Mouse (Mus musculus) stomach, embryonic 14.5 days (tissue): ENCODE results near the gene Gspt1. TPM values are rescaled to one million over a fixed set of nuclear protein-coding genes. Genes with fewer than 3 reads are reported as not detected.

Experiments
- ATAC-seq: fragments of 200-750 bp; cut with Nextera tagmentation; 2 replicates; pipeline ENCODE4 v1.8.0; 2017; ENCODE audit warnings: low read depth, moderate TSS enrichment; ENCODE audit not compliant: insufficient number of reproducible peaks, insufficient read depth, low FRiP score
- H3K27ac ChIP-seq: fragments of 300-500 bp; sonication (generic); 2 replicates; pipeline ENCODE4 v1.5.1; 2014; ENCODE audit warnings: mild to moderate bottlenecking, low read length, moderate library complexity, mixed read lengths
- H3K27me3 ChIP-seq: fragments of 300-500 bp; sonication (generic); 2 replicates; pipeline ENCODE4 v1.6.1; 2014; ENCODE audit warnings: low read length, control low read depth, mixed read lengths; ENCODE audit not compliant: control insufficient read depth, insufficient read depth
- H3K36me3 ChIP-seq: fragments of 300-500 bp; sonication (generic); 2 replicates; pipeline ENCODE4 v1.6.1; 2014; ENCODE audit warnings: mild to moderate bottlenecking, control low read depth, low read length, moderate library complexity, mixed read lengths; ENCODE audit not compliant: control insufficient read depth, insufficient read depth
- H3K4me1 ChIP-seq: fragments of 300-500 bp; sonication (generic); 2 replicates; pipeline ENCODE4 v1.6.1; 2014; ENCODE audit warnings: low read length, control low read depth, mixed read lengths; ENCODE audit not compliant: control insufficient read depth, insufficient read depth
- H3K4me2 ChIP-seq: fragments of 300-500 bp; sonication (generic); replicated peaks from 2 replicates; pipeline ENCODE4 v1.6.1; 2014; ENCODE audit warnings: low read depth, low read length, control low read depth
- H3K4me3 ChIP-seq: fragments of 300-500 bp; sonication (generic); 2 replicates; pipeline ENCODE4 v1.5.1; 2014; ENCODE audit warnings: low read depth, low read length, control low read depth
- H3K9ac ChIP-seq: fragments of 300-500 bp; sonication (generic); replicated peaks from 2 replicates; pipeline ENCODE4 v1.6.1; 2014; ENCODE audit warnings: low read depth, mild to moderate bottlenecking, control low read depth, low read length, moderate library complexity, mixed read lengths
- H3K9me3 ChIP-seq: fragments of 300-500 bp; sonication (generic); 2 replicates; pipeline ENCODE4 v1.6.1; 2016; ENCODE audit warnings: low read depth, low read length, control low read depth; ENCODE audit not compliant: control insufficient read depth
- WGBS: fragments of 180-500 bp; shearing (Covaris S2); extraction: QIAGEN DNeasy Blood & Tissue Kit; methylation state at CpG from one replicate; pipeline ENCODE4 v1.1.7; 2014; 5-methylcytosine and 5-hydroxymethylcytosine counted together
- microRNA counts: library from miRNA; unstranded; fragments of <30 nt; microRNA quantifications from one replicate; lab custom pipeline; 2016
- microRNA-seq: library from miRNA; unstranded; fragments of <30 nt; microRNA quantifications from one replicate; pipeline ENCODE4, GENCODE M21; 2016
- polyA plus RNA-seq: library from polyadenylated mRNA; unstranded; fragments of >200 nt; fragmentation: Nextera tagmentation; extraction: Ambion mirVana; gene quantifications from 2 replicates; pipeline ENCODE4 v1.2.1, GENCODE M21; 2014

The Gspt1 gene
- polyA plus RNA-seq, 1 experiment from 2014 or later = 79.1 TPM

DNA sequence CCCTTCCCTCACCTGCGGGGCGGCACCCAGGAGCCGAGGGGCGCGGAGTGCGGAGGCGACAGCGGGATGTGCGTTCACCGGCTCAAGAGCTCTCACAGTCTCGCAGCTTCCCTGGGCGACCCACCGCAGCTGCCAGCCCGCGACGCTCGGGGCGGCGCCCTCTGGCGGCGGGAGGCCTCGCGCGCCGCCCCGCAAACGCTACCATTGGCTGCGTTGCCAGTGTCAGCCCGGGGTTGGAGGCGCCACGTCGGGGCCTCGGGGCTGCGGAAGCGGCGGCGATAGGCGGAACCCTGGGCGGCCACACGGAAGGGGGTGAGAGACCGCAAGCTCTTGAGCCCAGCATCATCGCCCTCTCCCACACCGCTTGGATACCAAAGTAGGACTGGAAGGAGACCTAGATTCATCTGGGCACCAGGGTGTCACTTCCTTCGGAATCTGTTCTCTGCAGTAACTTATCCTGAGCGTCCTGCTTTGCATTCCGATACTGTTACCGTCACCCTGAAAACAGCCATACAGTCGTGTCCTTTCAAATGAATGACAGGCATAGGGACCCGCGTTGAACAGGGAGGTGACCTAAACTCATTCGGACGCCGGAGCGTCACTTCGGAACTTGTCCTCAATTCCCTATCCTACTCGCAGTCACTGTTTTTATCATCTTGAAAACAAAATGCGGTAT, 77.8 kb downstream of the Gspt1 start, which contains the start of gene Zc3h7a:
Gene Zc3h7a, minus strand, starts transcription at position 186 of the 676 bp plus-strand sequence.
- peak within 1 kb of the TSS; percentile 94 for H3K4me3 ChIP-seq
- H3K27ac ChIP-seq = peak within 1 kb of the TSS; percentile 87
- no peaks in the 10 kb centered on the region for H3K4me1 ChIP-seq
- H3K36me3 ChIP-seq = no peaks in the 10 kb centered on the region
- peak; percentile 91 for ATAC-seq
- WGBS = under 1% methylated on average over 57 of the region's 57 CpGs
- no peaks in the 10 kb centered on the region for H3K9me3 ChIP-seq
- H3K27me3 ChIP-seq = no peaks in the 10 kb centered on the region
- H3K9ac ChIP-seq = peak within 1 kb of the TSS; percentile 81
- H3K4me2 ChIP-seq = peak within 1 kb of the TSS; percentile 90

DNA sequence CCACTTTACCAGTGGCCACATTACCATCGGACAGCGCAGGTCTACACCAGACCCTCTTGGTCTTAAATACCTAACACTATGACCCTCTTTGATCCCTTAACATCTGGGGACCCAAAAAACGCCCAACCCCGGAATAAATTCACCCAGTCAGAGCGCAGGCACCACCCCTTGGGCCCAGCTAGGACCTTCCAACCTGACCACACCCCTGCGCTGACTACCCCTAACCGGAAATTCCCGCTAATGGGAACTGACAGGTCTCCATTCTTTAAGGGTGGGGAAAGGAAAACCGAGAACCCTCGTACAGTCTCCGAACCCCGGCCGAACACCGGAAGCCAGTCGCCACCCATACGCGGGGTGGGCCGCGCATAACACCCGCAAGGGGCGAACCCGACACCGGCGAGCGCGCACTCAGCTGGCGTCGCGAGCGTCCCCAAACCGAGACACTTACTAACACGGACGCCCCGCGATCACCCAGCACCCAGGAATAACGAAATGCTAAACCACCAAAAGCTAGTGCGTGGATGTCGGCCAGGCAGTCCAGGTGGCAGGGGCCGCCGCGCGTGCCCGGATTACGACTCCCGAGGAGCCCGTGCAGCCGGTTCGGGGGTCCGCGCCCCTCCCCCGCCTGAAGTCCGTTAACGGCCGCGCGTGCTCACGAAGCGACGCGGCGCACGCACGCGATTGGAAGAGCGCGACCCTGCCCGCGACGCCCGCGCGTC, 78.5 kb downstream of the Gspt1 start:
- Histone ChIP-seq H3K36me3 (no peaks in the 10 kb centered on the region), H3K27me3 (no peaks in the 10 kb centered on the region), H3K9me3 (no peaks in the 10 kb centered on the region), H3K4me1 (no peaks in the 10 kb centered on the region), H3K4me2 (peak overlapping the region; percentile 90), H3K4me3 (peak overlapping the region; percentile 94), H3K9ac (peak overlapping the region; percentile 81), H3K27ac (peak overlapping the region; percentile 87)
- peak; percentile 75 for ATAC-seq
- under 1% methylated on average over 68 of the region's 72 CpGs for WGBS

DNA sequence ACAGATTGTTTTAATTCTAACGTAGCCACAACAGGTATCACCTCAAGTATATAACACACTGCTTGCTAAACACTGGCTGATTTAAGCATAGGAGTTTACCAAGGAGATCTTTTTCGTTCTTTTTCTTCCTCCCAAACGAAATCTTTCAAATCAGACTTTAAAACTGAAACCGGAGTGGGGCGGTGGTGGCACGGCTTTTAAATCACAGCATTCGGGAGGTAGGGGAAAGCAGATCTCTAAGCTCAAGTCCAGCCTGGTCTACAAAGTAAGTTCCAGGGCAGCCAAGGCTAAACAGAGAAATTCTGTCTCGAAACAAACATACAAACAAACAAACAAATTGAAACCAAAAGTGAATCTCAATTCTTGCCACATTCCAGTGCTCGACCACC, 79.0 kb downstream of the Gspt1 start:
- H3K9me3 ChIP-seq = no peaks in the 10 kb centered on the region
- H3K36me3 ChIP-seq = no peaks in the 10 kb centered on the region
- peak overlapping the region; percentile 87 for H3K27ac ChIP-seq
- WGBS = 10% methylated on average over 9 of the region's 9 CpGs
- peak overlapping the region; percentile 81; the same call in 1 of the 2 replicates for H3K9ac ChIP-seq
- peak overlapping the region; percentile 90 for H3K4me2 ChIP-seq
- H3K27me3 ChIP-seq = no peaks in the 10 kb centered on the region
- peak overlapping the region; percentile 94 for H3K4me3 ChIP-seq
- H3K4me1 ChIP-seq = no peaks in the 10 kb centered on the region
- no peak for ATAC-seq

DNA sequence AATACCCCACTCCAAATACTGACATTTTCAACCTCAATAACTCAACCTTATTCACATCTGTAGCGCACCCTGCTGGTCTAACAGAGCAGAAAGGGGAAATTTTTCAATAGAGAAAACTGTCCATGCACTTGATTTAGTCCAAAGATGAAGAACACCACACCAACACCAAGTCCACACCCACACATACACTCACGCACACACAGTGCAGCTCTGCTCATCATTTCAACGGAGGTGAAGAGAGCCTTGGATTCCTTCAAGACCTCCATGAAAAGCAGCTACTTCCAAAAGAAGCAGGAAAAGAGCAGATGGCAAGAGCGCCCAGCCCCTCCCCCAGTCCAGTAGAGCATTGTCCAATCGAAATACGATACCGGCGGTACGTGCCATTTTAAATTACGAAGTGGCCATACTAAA, 79.4 kb downstream of the Gspt1 start:
- Histone ChIP-seq H3K9ac (peak overlapping the region; percentile 81; the same call in 1 of the 2 replicates), H3K27ac (peak overlapping the region; percentile 87), H3K27me3 (no peaks in the 10 kb centered on the region), H3K36me3 (no peaks in the 10 kb centered on the region), H3K4me1 (no peaks in the 10 kb centered on the region), H3K9me3 (no peaks in the 10 kb centered on the region), H3K4me2 (peak overlapping the region; percentile 90), H3K4me3 (peak overlapping the region; percentile 94)
- no peak for ATAC-seq
- WGBS = 13% methylated on average over 10 of the region's 10 CpGs

DNA sequence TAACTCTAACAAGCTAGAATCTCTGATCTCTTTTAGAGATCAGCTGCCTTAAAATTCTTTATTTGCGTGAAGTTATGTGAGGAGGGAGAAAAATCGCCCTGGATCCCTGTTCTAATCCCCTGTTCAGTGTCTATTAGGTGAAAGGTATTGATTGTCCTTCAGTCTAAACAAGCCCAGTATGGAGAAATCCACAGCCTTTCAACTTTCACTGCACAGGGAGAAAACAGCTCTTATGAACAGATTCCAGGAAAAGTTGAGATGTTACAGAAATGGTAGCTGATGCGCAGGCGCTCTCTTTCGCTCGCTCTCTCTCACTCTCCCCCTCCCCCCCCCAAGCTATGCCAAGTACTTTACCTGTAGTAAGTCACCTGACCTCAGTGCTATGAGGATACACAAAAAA, 82.4 kb downstream of the Gspt1 start:
- H3K9ac ChIP-seq = no peak overlapping the region
- H3K4me2 ChIP-seq = no peak overlapping the region
- H3K4me1 ChIP-seq = no peaks in the 10 kb centered on the region
- WGBS = 91% methylated on average over 6 of the region's 6 CpGs
- no peak for ATAC-seq
- no peak overlapping the region for H3K27ac ChIP-seq
- H3K36me3 ChIP-seq = no peaks in the 10 kb centered on the region
- H3K9me3 ChIP-seq = no peaks in the 10 kb centered on the region
- H3K27me3 ChIP-seq = no peaks in the 10 kb centered on the region
- H3K4me3 ChIP-seq = no peak overlapping the region

MicroRNAs encoded within 50 kb of the gene (microRNA counts, 519-probe panel; counts per million panel counts)
- not detected for microRNA mmu-miR-1945 (lab: Ali Mortazavi, UCI)

Small RNA genes within 50 kb of the gene (microRNA-seq; reads per million reads assigned to microRNA genes)
- 4.4 reads per million, percentile 11 among the genes with 10 or more reads in this experiment for gene Mir1945

Other genes with a start within 250 kb of the Gspt1 start
- gene Snn, start 193.4 kb downstream of the Gspt1 start, polyA plus RNA-seq = 45.7 and 49.9 TPM in 2 replicates
- 105 and 107 TPM in 2 replicates for gene Litaf, start 188.2 kb downstream of the Gspt1 start, polyA plus RNA-seq
- 35.1 and 36.1 TPM in 2 replicates for gene Txndc11, start 119.7 kb downstream of the Gspt1 start, polyA plus RNA-seq
- gene Zc3h7a, start 77.9 kb downstream of the Gspt1 start, polyA plus RNA-seq = 113 and 116 TPM in 2 replicates
- gene Rsl1d1, start 51.0 kb downstream of the Gspt1 start, polyA plus RNA-seq = 181 and 183 TPM in 2 replicates
- gene Tnfrsf17, start 59.5 kb upstream of the Gspt1 start, polyA plus RNA-seq = not detected in 2 replicates
- gene Snx29, start 68.6 kb upstream of the Gspt1 start, polyA plus RNA-seq = 13.6 TPM in 2 replicates